Mouse (Mus musculus): ENCODE results near the gene Fam160a1.

Gene Fam160a1

GRCm38 (mm10) chr3:85817191-85817590 lies at the start of gene Fam160a1:
TSS of gene Fam160a1 (minus strand) at chr3:85817291.
- no peak for DNase-seq (ENCODE audit: low spot score in 2 of 2)

DNA sequence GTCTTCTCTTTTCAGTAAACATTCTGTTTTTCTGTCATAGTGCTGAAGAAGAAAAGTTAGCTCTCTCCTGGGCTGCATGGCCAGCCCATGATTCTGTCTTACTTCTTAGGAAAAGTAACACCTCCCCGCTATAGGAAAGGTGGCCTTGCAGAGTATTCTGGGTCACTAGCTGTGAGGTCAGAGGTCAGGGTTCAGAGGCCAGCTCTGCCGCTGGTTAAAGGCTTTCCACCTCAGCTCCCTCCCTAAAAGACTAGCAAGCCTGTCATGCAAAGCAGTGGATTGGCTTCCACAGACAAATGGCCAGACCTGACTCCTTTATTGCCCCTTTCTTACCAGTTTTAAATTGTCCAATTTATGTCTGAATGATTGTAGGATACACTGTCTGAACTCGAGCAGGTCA lies 46.9 kb upstream of the Fam160a1 start:
- DNase-seq (ENCODE audit: low spot score in 2 of 2): no peak

DNA sequence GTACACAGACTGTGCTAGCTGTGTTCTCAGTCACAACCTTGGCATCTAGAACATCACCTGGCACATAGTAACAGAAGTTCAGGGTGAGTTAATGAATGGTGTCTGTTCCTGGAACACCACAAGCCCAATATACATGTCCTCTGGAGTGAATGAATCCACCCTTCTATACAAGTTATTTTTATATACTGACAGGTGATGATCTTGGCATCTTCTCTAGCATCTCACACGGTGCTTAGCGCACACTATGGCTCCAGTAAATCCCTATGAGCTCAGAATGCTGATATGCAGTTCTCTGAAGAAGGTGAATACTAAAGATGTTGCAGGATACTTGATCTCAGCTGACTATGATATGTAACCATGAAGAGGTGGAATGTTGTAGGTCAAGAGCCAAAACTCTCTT lies 45.8 kb upstream of the Fam160a1 start:
- no peak for DNase-seq (ENCODE audit: low spot score in 2 of 2)

- DNase-seq (ENCODE audit: low spot score in 2 of 2): no peak
Measured at GRCm38 (mm10) chr3:85860996-85861395, 43.9 kb upstream of the Fam160a1 start.

DNA sequence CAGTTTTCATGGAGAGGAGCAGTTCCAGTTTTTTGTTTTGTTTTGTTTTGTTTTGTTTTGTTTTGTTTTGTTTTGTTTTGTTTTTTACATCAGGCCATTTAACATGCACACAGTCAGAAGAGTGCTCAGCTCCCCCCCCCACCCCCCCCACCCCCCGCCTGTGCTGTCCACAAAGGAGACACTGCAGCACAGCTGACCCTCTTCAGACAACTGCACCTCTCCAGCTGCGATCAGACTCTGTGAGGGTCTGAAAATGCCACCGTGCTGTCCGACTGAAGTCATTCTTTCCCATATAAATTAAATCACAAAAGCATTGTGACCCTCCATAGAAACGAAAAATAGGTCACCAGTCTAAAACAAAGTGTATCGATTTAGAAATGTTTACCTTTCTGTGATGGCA lies 42.2 kb upstream of the Fam160a1 start:
- no peak for DNase-seq (ENCODE audit: low spot score in 2 of 2)

DNA sequence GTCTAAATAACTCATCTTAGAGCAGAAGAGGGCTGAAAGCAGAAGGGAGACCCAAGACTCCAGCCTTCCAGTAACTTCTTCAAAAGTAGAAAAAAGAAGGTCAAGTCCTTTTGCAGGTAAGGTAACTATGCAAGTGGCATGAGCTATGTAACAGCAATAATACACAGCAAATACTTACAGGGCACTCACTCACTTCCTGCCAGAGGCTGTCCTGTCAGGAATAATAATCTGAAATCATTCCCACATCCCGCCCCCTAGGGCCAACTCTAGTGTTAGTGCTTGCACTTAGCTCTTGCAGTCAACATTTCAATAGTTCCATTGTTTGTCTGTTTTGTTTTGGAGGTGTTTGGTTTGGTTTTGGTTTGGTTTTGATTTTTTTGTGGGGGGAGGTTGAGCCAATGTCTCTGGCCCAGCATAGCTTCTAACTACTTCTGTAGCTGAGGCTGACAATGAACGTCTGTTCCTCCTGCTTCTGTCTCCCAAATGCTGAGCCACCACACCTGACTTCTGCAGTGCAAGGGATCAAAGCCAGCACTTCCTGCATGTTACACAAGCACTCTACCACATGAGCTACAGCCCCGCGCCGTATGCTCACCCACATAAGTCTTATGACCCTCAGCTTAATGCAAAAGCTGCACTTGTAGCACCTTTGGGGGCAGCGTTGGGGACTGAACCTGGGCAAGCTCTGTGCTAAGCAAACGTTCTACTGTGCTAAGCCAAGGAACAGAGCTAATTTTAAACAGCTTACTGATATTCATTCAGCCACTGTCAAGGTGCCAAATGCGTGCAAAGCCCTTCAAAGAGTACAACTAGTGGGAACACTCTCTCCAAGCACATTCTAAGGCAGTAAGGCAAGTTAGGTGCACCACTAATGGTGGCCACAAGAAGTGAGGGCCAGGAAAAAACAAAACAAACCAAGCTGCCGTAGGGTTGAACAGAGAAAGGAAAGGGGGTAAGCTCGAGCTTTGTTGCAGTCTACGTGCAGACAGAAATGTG lies 41.3 kb upstream of the Fam160a1 start:
- DNase-seq (ENCODE audit: low spot score in 2 of 2): no peak

- DNase-seq (ENCODE audit: low spot score in 2 of 2): no peak
Measured at GRCm38 (mm10) chr3:85857083-85857482, 40.0 kb upstream of the Fam160a1 start.

DNA sequence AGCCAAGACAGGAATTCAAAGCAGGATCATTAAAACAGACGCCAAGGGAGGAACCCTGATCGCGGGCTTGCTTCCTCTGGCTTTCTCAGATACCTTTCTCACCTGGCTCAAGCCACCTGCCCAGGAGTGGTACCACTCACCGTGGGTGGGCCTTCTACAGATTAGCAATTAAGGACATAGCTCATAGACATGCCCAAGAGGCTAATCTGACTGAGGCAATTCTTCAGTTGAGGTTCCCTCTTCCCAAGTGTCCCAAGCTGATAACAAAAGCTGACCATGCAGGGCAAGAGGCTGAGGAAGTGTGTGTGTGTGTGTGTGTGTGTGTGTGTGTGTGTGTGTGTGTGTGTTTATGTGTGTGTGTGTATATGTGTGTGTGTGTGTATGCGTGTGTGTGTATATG lies 38.9 kb upstream of the Fam160a1 start:
- DNase-seq (ENCODE audit: low spot score in 2 of 2): no peak

DNA sequence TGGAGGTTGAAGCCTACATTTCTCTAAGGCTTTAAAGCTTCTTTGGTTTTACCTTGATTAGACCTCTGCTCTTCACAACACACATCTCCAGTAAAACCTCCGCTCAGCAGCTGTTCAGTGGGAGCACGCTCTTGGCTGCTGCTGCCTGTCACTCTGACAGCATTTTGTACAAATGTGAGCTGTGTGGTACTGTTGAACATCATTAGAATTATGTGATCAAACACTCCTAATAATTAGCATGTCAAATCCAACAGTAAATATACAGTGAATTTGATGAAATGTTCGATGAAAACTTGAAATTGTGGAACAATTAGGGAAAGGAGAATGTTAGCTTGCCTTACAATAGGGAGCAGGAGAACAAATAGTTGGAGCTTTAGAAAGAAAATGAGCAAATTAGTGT lies 38.0 kb upstream of the Fam160a1 start:
- DNase-seq (ENCODE audit: low spot score in 2 of 2): no peak

GRCm38 (mm10) chr3:85854143-85854542 lies 37.1 kb upstream of the Fam160a1 start:
- DNase-seq (ENCODE audit: low spot score in 2 of 2): no peak

DNA sequence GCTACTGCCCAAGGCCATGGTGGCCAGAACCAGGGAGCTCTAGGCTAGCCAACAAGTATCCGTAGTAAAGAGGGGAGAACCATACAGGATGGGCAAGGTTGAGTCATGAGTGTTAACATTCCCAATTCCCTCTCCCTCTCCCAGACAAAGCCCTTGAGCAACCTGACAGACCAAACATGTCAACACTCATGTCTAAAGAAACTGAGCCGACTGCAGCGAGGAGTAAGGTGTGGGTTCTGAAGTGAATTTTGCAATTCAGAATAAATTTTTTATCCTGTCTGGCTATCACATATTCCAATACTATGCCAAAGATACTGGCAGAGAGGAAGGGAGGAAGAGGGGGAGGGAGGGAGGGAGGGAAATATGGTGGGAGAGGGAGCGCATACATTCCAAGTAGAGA lies 36.6 kb upstream of the Fam160a1 start:
- no peak for DNase-seq (ENCODE audit: low spot score in 2 of 2)

DNA sequence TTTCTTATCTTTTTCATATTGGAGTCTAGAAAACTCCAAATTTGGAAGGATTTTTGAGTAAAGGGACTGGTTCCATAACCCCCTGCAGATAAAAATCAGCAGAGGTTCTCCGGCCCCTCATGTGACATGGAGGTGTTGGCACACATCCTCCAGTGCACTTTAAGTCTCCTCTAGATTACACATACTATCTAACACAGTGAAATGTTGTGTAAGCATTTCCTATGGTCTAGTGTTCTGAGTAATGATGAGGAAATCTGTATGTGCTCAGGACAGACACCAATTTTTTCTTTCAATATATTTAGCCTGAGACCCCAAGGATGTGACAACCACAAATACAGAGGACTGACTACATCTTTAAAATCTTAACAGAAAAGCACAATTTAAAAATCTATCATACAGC lies 33.0 kb upstream of the Fam160a1 start:
- DNase-seq (ENCODE audit: low spot score in 2 of 2): no peak

DNA sequence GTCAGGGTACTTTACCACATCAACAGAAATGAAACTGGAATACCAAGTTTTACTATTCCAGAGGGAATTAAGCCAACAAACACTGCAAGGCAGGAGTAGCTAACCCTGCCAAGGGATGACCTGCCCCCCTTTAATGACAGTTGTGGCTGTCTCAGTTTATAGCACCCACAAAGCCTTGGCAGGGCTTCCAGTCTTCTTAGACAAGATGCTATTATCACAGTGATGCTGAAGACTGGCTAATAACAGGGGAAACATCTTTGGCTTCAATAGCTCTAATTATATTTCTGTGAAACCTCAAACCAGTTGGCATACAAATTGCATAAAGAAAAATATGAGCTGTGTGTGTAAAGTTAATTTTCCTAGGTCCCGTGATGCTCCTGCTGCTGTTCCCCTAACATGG lies 29.2 kb upstream of the Fam160a1 start:
- no peak for DNase-seq (ENCODE audit: low spot score in 2 of 2)

DNA sequence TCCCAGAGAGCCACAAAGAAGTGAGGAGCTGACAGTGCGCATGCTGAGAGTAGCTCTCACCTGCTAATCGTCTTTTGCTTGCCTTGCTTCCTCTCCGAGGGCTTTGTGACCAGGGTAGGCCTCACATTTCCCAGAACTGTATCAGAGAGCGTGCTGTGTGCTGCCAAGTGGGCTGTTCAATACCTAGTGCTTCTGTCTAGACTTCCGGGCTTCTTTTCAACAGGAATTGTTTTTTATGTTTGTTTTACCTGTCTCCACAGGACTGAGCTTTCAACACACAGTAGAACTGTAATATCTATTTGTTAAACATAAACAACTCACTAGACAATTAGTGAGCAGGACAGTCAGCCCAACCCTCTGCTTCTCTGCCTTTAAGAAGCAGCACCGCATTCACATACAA lies 28.2 kb upstream of the Fam160a1 start:
- no peak for DNase-seq (ENCODE audit: low spot score in 2 of 2)

GRCm38 (mm10) chr3:85842881-85843218 lies 25.8 kb upstream of the Fam160a1 start:
- no peak for DNase-seq (ENCODE audit: low spot score in 2 of 2)

DNA sequence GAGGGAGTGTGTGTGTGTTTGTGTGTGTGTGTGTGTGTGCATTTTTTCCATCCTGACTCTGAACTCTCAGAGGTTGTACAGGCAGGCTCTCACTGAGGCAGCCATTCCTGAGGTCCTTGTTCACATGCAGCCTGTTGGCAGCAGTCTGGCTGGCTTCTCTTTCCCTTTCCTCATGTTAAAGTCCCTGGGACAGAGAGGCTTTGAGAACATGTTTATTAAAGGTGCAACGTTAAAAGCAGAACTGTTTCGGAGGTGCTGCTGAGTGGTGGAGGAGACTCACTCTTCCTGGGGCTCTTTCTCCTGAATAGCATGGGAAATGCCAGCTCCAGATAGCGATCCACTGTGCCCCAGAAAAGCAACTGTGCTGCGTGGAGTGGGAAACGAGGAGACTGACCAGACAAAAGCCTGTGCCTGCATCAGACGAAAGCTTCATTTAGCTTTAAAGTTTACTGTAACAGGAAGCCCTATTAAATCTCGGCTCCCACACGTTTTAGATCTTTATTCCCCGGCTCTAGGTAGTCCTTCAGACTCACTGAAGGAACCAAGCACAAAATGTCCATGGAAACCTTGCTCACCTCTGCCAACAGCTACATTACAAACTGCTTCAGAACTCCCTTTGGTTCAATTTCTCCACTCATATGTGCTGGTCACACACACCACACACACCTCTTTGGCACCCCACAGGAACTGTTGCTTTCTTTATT lies 25.2 kb upstream of the Fam160a1 start:
- no peak for DNase-seq (ENCODE audit: low spot score in 2 of 2)

DNA sequence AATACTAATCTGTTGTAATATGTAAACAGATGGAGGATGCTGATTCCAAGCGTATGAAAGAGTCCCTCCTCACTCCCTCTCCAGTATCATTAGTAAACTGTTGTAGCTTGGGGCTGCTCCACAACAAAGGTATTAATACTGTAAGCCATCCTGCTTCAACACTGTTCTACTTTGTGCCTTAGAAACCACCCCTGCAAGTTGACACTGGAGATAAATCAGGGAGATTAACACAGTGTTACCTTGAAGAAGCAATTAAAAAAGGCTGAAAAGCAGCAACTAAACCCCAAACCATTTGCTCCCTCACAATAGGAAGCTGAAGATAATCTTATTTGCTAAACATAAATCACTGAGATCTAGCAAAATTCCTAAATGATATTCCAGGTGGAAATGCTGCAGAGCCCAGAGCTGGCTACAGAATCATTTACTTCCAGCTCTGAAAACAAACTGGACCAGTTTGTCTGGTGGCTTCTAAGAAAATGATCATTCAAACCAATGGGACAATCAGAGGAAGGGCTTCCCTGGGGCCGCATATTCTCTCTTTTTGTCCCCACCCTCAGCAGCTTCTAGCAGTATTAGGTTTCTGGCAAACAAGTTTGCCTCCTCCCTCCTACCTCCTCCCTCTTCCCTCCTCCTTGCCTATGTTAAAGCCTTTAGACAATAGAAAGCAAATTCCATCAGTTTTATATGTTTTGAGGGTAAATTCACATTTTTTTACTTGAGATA lies 24.5 kb upstream of the Fam160a1 start:
- no peak for DNase-seq (ENCODE audit: low spot score in 2 of 2)

GRCm38 (mm10) chr3:85833627-85834026 lies 16.5 kb upstream of the Fam160a1 start:
- DNase-seq (ENCODE audit: low spot score in 2 of 2): no peak

DNA sequence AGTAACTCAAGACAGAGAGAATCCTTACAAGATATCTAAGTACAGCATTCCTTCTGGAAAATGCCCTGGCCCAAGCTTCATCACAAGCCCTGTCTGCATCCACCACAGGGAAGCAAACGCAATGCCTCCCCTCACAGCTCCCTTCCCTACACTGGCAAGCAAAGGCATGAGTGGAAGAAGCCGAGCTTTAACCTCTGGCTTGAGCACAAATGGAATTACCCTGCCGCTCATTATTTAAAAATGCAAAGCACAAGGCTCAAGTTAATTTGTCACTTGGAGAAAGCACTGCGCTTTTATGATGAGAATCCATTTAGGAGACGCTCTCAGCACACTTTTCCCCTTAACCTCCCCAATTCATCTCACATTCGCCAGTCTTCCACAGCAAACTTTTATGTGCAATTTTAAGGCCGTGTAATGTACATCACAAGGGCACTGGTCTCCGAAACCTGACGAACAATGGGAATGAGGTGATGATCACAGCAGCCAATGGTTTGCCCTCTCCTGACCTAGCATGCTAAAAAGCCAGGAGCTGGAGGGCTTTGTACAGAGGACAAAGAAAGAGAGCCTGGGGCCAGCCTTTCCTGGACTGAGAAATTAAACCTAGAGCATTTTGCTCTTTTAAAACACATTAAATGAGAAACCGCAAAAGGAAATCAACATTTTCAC lies 15.5 kb upstream of the Fam160a1 start:
- DNase-seq (ENCODE audit: low spot score in 2 of 2): no peak

DNA sequence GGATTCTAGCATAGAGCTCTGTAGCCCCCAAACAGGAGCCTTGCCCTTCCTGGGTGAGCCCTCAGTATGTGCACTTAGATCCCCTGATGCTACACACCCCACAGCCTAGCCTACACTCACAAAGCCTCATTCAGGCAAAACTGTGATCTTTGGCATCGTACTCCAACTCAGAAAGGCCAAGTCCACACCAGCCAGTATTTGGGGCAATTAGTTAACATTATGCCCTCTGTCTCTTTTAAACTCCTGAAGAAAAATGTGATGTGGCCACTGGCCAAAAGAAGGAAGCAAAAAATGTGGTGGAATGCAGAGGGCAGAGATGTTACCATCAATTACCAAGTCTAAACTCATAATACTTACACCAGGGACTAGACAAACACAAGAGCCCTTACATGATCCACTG lies 14.7 kb upstream of the Fam160a1 start:
- DNase-seq (ENCODE audit: low spot score in 2 of 2): no peak

DNA sequence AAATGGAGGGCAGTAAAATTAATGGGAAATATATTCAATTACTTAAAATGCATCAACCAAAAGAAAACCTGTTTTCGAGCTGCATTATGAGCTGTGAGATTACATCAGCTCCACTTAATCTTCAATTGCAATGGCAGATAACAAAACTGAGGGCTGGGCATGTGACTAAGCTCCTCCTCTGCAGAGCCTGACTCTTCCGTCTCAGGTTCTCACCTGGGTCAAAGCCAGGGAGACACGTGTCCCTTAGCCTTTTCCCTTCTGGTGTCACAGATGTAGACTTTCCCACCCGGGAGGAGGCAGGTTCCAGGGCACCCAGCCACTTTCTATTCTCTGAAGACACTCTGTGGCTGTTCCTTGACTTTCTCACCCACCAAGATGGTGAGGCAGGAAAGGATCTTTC lies 12.0 kb upstream of the Fam160a1 start:
- no peak for DNase-seq (ENCODE audit: low spot score in 2 of 2)

GRCm38 (mm10) chr3:85827815-85828214 lies 10.7 kb upstream of the Fam160a1 start:
- no peak for DNase-seq (ENCODE audit: low spot score in 2 of 2)
